Mouse (Mus musculus) liver, embryonic 14.5 days (tissue): ENCODE data around the gene Serinc3.

Source experiments
- CTCF ChIP-seq: IDR thresholded peaks from 2 replicates; pipeline ENCODE4 v1.5.1; 2016; ENCODE audit warnings: antibody characterized with exemption, low read depth, control low read depth
- EP300 ChIP-seq: IDR thresholded peaks from 2 replicates; pipeline ENCODE4 v1.6.1; 2016; ENCODE audit warnings: antibody characterized with exemption, low read depth

- no peak for TF ChIP-seq CTCF
- no peak for TF ChIP-seq EP300
Measured at GRCm38 (mm10) chr2:163658941-163659340, 14.0 kb upstream of the Serinc3 start.
